Mouse (Mus musculus) monocyte, adult 5-6 weeks (primary cell): ENCODE data around the gene Kdm2b. TPM values are rescaled to one million over a fixed set of nuclear protein-coding genes. Genes with fewer than 3 reads are reported as not detected.

Experiments used
- ATAC-seq: fragments of 153-309, 156-312 bp; replicated peaks from 2 replicates; pipeline ENCODE4 v1.8.0; 2017; ENCODE audit warnings: mild to moderate bottlenecking; ENCODE audit not compliant: low TSS enrichment, insufficient number of reproducible peaks, severe bottlenecking, poor library complexity, low FRiP score
- total RNA-seq: library from RNA; stranded (forward); fragments of 200-1000, 200-491, 200-594 nt; gene quantifications from 3 replicates; pipeline ENCODE4 v1.2.3, GENCODE M21; 2017

Gene Kdm2b
- total RNA-seq, 1 experiment from 2014 or later = 24.1 TPM

DNA sequence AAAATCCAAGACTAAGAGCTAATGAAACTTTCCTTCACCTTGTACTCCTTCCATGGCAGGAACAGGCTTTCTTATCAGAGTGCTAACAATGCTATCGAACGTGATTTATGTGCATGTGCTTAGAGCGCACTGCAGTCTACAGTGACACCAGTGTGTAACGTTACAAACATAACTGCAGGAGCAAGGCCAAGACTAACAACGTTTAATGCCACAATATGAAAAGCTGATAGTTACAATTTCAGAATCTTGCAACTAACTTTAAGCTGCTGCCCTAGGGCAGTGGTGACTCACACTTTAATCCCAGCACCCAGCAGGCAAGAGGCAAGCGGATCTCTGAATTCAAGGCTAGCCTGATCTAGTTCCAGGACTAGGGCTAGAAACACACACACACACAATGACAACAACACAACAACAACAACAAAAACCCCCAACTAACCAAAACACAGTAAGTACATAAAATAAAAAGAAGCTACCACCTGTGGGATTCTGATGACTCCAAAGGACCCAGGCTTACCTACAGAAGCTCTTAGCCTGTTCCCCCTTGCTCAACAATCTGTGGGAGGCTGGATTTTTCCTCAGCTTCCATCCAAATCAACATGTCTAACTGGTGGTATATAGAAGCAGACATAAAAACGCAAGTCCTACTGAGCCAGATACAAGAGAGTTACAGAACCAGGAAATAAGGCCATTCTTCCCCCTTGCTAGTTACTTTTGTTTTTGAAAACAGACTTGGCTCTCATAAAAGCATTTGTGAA, 104.9 kb downstream of the Kdm2b start:
- no peak for ATAC-seq

DNA sequence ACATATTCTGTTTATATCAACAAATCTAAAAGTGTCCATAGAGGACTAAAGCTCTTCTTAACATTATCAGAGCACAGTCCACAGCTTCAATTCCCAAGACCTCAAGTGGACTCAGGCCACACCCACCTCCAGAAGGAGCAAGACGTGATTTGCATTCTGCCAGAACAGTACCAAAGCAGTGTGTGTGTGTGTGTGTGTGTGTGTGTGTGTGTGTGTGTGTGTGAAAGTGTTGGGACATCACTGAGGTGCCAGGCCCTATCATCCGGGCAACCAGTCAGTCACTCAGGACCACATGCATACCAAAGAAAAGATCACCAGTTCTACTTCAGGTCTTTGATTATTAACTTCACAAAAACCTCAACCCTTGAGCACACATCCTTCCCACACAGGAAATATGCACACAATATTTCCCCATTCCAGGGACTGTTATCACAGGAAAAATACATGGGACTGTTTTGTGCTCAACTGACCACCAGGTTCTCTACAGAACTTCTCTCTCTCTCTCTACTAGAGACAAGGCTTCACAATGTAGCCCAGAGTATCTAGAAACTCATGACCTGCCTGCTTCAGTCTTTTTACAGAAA, 105.9 kb downstream of the Kdm2b start:
- ATAC-seq = no peak

DNA sequence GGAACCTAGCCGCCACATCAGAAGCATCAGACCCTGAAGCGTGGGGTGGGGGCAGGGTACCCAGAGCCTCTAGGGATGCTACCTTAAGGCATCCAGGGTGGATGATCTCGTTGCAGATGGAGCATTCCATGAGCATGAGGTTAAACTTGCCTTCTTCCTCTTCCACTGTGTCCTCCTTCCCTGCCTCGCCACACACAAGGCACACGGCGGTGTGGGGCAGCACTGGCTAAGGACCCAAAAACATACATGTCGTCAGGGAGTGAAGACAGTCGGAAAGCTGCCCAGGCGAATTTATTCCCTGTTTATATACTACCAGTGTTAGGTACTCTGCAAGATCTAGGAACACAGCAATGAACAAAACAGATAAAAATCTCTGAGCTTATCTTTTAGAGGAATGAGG, 106.4 kb downstream of the Kdm2b start:
- ATAC-seq = no peak

DNA sequence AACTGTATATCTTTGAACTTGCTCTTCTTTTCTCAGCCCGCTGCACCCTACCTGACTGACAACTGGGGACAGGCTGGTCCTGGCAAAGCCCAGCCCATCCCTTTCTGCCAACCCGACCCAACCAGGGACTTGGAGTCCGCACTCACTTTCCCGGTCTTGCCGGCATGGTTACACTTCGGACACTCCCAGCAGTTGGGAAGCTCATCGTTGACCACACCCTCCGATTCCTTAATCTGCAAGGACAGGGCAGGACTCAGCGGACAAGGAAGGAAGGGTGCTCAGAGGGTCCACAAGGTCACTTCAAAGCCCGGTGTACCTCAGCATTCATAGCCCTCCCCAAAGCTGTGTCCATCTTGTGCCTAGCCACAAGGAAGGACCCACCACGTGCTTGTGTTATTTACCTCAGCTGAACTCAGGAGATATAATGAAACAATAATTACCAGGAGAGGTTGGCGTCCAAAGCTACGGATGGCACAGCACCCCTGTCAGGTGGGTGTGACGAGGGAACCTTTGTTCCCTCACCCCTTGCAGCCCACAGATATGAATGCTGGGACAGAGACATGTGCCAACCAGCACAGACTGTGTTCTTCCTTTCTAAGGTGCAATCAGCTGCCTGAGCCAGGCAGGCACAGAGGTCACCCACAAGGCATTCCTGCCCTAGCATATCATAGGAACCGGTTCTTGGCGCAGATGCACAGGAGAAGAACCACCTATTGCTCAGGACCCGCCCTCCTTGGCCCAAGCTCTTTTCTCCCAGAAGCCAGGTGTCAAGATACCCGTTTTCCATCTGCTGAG, 107.2 kb downstream of the Kdm2b start:
- no peak for ATAC-seq

DNA sequence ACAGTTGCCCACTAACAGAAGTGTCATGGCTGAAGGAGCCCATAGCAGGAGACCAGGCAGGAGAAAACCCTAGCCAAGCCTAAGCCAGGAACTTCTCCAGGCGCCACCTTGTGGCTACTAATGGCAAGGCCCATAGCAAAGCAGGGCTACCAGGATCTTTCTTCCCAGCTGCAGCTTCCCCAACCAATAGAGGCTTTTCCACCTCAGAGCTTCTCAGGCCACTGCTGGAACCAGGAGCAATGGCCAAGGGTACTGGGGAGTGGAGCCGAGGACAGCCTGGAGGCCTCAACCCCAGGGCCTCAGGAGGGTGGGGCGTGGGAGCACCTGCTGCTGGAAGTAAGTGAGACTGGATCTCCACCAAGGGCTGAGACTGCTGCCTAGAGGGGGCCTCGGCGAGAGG, 108.3 kb downstream of the Kdm2b start:
- ATAC-seq = peak; percentile 64

DNA sequence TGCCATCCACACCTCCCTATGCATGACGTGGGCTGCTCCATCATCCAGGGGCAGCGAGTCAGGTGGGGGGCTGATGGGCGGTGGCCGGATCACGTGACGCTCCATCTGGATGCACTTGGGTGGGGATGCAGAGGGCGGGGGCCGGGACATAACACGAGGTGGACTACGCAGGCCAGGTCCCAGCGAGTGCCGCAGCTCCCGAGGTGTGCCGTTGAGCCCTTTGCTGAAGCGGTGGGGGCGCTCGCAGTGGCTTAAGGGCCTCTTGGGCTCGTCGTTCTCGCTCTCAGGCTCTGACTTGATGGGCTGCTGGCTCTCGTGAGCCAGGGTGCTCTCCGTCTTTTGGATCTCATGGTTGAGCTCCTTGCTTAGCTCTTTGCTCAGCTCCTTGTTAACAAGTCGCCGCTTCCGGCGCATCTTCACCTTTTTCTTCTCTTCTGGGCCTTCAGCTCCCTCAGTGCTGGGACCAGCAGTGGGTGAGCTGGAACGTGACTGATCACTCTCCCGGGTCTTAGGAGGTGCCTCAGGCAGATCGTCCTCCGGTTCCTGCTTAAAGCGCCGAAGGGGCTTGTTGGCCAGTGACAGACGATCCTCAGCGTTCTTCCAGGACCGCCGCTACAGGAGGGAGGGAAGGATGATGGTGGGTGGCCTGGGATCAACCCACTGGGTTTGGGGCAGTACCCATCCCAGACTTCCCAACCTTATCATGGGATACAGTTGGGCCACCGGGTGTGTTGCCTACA, 109.2 kb downstream of the Kdm2b start:
- no peak for ATAC-seq

DNA sequence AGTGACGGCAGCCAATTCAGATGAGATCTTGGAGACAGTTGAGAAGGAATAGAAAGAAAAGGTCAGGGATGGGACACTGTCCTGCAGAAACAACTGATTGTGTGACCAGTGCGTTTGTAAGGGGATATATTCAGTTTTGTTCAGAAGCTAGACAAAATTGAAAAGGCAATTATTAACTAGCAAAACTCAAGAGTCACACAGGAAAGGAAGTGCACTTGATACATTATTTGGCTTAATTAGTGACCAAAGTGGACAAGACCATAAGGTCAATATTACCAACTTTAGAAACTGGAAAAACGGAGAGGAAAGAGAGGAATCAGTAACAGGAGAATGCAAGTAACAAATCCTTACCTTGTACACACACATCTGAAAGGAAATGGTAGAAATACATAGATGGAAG, 113.0 kb downstream of the Kdm2b start:
- no peak for ATAC-seq

DNA sequence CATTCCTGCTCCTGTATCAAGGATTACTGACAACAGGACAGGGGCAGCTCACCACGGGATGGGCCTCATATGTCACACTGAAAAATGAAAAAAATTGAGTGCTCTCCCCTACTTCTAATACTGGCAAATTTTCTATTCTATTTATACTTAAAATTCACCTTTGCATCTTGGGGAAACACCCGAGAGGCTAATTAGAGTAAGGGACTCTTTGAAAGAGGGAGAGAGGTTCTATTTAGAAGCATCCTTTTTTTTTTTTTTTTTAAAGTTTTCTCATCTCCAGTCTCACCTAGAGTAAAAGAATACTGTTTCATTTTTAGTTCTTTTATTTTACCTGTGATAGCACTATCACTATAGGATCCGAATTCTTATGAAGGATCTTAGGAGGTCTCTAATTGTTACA, 115.3 kb downstream of the Kdm2b start:
- ATAC-seq = no peak

DNA sequence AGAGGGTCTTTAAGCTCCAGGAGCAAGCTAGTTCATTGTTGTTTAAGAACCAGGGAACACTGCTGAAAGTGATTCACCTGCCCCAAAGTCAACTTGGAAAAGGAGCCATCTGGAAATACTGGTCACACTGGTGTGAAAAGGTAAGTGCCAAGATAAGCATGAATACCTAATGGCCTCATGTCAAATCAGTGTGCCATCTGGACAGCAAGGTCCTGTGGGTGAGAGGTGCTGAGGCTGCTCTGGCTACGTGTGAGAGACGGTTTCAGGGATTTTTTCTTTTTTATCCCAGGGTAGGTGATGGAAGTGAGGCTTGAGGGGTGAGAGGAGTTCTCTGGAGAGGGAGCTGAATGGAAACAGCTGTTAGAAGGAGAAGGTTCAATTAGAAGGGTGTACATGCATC, 116.0 kb downstream of the Kdm2b start:
- no peak for ATAC-seq

DNA sequence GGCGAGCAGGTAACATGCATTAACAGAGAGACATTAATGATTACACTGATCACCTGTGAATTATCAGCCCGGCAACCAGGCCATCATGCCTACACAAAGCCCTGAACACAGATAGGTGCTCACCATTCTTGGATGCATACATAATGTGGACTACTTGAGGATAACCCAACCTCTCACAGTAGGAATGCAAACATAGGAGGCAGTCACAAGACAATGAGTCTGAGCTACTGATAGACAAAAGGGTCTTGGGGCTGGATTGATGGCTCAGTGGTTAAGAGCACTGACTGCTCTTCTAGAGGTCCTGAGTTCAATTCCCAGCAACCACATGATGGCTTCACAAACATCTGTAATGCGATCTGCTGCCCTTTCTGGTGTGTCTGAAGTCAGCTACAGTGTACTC, 117.0 kb downstream of the Kdm2b start:
- no peak for ATAC-seq

DNA sequence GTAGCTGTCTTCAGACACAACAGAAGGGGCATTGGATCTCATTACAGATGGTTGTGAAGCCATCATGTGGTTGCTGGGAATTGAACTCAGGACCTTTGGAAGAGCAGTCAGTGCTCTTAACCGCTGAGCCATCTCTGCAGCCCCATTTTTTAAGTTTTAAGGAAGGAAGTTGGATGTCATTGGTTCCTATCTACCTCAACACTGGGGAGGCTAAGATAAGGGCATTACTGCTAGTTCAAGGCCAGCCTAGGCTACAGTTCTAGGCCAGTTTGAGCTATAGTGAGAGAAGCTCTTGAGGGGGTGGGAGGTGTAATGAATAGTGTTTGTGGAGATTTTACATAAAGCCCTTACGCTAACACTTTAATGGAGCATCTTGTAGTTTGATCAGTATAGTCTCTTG, 126.6 kb downstream of the Kdm2b start:
- ATAC-seq = no peak

DNA sequence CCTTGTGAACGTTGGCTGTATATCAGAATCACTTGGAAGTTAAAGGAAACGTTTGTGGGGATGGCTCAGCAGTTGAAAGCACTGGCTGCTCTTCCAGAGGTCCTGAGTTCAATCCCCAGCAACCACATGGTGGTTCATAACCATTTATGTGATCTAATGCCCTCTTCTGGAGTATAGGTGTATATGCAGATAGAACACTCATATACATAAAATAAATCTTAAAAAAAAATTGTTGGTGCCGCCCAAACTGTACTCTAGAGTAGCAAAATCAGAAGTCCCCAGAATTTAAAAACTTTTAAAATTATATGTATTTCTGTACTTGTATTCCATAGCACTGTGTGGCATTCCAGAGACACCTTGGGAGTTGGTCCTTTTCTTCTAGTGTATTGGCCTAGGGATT, 133.8 kb downstream of the Kdm2b start:
- no peak for ATAC-seq

DNA sequence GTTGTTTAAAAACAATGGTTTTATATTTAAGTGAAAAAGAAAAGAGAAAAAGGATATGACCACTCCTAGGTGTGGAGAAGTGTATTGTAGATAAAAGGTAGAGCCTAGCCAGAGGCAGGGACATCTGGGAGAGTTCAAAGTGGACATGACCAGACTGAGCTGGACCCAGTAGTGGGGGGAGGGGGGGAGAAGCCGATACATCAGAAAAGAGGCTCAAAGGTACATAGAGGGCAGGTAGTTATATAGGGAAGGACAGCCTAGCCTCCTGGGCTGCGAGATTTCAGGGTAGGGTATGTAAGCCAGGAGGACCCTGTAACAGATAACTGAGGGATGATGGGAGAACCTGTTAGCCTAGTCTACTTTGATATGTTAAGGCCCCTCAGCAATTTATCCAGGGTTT, 137.0 kb downstream of the Kdm2b start:
- no peak for ATAC-seq

DNA sequence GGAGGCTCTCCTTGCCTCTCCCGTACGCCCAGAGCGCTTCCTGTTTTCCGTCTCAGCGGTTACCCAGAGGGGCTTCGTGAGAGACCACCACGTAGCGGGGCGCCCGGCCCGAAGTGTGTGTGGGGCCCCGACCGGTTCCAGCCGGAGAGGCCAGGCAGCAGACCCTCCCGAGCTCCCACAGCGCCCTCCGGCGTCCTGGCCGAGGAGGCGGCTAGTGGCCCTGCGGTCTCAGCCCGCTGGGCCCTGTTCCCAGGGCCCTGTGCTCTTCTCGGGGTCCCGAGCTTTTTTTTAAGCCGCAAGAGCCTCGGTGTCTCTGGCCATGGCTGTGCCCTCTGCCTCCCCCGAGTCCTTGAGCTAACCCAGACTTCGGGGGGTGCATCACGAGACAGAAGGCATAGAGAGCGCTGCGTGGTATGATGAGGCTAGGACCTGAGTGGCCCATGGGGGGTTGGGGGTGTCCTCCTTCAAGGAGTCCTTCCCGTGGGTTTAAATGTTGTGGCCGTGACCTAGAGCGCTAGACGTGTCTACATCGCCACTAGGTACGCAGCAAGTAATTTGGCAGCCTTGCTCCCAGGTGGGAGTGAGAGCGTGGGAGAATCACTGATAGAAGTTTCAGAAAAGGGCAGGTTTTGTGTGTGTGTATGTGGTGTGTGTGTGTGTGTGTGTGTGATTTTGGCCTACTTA, 139.2 kb downstream of the Kdm2b start:
- ATAC-seq = peak; percentile 18; the same call in 1 of the 2 replicates

DNA sequence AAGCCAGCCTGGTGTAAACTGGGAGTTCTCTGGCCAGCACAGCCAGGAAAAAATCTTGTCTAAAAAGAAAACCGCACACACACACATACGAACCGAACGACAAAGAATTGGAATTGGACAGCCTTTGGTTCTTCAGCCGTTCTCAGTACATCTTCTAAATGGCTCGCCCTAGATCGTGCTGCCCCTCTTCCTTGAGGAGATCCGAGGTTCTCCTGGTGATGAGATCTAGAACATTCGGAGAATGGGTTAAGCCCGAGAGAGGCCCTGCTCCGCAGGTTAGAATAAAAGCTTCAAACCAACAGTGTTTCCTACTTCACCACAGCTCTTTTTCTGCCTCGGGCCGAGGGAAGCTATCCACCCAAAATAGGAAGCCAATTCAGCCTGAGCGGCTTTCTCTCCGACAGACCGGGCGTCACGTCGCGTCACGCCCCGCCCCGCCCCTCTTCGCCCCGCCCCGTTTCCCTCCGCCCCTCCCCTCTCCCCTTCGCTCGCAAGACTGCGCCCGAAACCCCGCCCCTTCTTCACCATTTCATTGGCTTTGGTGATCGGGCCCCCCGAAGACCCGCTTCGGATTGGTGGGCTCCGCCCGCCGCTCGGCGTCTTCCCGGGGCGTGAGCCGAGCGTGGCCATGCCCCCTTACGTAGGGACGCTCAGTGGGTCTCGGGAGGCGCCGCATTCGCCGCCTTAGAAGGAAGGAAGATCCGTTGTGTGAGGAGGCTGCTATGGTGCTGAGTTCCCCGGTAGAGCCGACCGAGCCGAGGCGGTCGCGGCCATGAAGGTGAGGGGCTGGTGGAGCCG, 139.9 kb downstream of the Kdm2b start, which contains the start of gene Rnf34:
Gene Rnf34 (plus strand): TSS at position 528 of the 798 bp plus-strand sequence.
- peak; percentile 97 for ATAC-seq

DNA sequence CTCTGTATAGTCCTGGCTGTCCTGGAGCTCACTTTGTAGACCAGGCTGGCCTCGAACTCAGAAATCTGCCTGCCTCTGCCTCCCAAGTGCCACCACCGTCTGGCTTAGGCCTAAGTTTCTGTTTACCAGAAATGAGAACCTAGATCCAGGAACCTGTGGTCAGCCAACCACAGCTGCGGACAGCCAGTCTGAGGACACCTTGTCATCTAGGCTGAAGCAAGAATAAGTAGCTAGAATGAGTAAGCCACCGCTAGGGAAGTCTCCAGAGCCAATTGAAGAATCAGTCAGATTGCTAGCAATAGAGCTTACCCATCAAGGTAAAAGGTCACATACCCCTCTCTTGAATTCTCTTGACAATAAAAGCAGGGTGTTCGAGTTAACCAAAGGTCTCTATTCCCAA, 145.8 kb downstream of the Kdm2b start:
- ATAC-seq = peak; percentile 95

DNA sequence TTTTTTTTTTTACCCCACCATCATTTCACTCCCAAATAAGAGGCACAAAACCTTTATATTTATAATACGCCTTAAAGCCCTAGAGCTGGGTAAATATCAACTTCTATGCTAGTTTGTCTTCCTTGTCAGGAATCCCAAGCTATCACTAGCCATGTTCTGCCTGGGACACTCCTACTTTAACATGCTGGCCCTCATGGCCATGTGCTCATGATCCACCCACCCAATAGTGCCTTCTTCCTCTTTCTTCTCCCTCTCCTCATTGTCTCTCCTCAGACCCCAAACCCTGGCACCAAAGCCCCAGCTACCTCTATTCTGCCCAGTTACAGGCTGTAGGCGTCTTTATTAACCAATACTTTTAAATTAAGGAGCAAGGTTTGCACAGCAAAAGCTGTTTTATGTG, 148.5 kb downstream of the Kdm2b start:
- ATAC-seq = no peak

DNA sequence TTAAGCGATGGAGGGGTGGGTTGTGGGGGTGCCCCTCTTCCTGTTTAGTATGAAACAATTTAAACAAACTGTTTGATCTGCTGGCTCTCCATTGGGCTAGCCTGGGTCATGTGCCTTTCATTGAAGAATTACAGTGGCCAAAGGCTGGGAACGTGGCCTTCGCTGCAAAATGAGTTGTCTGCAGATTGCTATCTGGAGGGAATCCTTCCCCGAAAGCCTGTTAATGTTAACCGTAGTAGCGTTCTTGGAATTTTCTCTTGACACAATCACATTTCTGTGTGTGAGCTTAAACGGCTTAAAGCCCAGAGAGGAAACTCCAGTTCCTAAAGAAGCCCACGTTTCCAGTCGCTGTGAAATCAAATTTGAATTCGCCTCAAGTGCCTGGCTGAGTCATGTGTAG, 156.6 kb downstream of the Kdm2b start:
- no peak for ATAC-seq
